Mouse (Mus musculus) c-Kit-negative CD71-positive TER-119-positive erythroid progenitor cells, embryonic 14.5 days (primary cell): Measurements from ENCODE around the gene Eif2s2.
A peak's percentile ranks its signal among the peaks of the same experiment; 100 is the strongest.
"Not testable (repeated sequence)": the region's sequence is repeated elsewhere in the genome, so short reads cannot be mapped to it uniquely, and the experiment has no call there.

Source experiments
- DNase-seq: peaks from one replicate; pipeline ENCODE4 v3.0.0-alpha.2; 2013; ENCODE audit warnings: low read depth, low spot score

Eif2s2 gene

DNA sequence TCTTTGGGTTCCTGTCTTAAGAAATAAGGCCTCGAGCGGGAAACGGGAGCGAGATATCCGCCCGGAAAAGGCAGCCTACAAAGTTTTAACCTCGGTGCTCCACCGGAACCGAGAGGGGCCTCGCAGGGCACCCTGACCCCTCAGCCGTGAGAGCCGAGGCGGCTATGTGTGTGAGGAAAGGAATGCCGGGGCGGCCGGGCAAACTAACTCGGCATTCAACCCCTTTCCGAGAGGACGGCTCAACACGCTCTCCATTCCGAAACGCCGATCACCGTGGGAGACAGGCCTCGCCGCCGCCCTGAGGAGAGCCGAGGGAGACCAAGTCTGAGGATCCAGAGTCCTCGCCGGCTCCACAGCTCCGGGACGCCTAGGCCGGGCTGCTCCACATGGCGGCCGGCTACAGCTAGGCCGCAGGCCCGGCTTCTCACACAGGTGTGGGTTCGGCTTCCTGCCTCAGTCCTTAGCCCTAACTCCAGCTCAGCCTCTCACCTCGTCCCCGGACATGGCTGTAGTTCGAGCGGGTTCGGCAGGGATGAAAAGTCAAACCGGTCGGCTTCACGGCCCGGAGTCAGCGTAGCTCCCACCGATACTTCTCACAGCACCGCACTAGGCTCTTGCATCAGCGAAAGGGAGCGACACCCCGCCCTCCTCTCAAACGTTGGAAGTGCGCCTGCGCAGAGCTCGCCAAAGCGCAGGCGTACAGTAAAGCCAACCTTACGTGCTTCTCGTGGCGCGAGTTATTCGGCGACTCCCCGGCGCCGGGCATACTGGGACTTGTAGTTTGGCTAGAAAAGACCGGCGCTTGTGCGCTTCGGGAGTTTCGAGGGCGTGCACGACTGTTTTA, at the start of gene Eif2s2:
TSS of gene Eif2s2 (minus strand) at position 735 of the 844 bp plus-strand sequence.
- peak; percentile 97 for DNase-seq

DNA sequence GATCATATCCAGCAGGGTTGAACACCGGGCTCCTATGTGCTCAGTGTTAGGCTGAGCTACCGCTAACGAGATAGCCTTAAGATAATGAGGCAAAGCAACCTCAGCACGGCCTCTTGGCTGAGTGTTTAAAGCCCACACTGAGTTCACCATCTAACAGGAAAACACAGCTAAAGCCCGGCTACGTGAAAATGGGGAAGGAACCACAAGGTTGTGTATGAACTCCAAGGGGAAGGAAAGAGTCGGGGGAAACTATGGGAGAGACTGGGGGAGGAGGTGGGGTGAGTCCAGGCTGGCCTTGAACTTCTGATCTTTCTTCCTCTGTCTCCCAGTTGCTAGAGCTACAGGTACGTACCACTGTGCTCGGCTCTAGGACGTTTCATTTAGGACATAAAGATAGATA, 49.2 kb upstream of the Eif2s2 start:
- DNase-seq = no peak

DNA sequence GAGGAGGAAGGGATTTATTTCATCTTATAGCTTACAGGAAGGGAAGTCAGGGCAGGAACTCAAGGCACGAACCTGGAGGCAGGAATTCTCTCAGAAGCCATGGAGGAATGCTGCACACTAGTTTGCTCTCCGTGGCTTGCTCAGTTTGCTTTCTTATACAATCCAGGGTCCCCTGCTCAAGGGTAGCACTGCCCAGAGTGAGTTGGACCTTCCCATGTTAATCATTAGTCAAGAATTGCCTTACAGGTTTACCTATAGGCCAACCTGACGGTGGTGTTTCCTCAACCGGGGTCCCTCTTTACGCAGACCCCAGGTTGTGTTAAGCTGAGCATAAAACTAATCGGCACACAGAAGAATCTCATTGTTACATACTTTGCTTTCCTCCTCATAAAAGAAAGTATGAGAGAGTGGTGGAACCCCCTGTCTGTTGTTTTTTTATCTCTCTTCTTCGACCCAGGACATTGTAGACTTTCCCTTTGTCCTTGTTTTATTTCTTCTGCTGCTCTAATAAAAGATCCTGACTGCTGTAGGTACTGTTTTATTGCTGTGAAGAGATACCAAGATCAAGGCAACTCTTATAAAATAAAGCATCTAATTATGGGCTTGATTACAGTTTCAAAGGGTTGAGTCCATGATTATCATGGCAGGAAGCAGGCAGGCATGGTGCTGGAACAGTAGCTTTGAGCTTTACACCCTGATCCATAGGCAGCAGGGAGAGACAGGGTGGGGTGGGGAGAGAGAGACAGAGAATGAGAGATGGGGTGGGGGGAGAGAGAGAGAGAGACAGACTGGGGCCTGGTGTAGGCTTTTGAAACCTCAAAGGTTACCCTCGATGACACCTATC, 45.0 kb upstream of the Eif2s2 start:
- no peak for DNase-seq

DNA sequence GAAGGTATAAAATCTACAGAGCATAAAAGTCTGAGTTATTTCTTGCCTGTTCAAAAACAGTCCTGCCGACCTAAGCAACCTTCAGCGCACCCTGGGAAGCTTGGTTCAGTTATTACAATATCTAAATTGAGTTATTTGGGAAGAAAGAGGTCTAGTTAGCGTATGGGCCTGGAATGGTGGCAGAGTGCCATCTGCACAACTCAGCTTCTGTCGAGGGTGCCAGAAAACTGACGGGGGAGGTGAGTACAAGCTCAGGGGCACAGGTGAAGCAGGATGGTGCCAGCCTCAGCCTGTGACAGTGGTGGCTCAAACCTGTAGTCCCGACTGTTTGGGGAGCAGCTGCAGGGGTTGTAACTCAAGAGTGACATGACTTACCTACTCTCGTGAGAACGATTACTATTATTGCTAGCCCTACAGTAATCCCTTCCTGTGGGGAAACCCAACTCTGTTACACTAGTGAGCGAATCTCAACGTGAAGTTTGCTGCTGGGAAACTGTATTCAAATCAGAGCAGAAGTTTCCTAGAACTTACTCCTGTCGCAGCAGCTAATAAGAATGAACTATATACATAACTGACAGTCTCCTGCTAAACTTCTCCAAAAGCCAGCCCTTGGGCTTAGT, 43.9 kb upstream of the Eif2s2 start:
- no peak for DNase-seq

DNA sequence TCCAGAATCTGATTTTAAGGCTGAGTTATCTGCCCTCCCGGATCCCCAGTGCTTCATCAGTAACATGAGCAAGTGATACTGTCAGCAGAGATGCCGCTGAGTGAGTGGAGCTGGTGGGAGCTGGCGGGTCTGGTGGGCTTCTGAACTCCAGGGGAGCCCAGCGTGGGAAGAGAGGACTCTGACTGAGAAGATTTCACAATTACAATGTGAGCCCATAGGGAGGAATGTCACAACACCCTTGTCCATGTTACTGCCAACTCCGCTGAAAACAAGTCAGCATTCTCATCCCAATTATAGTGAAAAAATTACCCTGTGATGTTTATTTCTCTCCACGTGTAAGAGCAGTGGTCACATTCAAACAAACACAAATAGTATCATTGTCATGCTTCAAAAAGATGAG, 43.4 kb upstream of the Eif2s2 start:
- no peak for DNase-seq

DNA sequence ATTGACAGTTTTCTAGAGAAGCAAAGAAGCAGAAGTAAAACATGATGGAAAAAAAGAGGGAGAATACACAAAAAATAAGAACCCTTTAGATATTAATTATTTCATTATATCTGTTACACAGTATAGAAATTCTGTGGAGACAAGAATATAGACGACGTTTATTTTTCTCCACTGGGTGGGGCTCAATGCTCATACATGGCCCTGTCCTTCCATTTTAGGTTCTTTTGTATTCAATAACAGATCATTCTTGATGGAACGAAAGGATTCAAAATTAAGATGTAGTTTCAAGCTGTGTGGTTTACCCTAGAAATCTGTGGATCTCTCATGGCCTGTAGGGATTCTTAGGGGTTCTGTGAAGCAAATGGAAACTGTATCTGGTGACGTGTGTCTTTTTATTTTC, 41.1 kb upstream of the Eif2s2 start:
- no peak for DNase-seq

DNA sequence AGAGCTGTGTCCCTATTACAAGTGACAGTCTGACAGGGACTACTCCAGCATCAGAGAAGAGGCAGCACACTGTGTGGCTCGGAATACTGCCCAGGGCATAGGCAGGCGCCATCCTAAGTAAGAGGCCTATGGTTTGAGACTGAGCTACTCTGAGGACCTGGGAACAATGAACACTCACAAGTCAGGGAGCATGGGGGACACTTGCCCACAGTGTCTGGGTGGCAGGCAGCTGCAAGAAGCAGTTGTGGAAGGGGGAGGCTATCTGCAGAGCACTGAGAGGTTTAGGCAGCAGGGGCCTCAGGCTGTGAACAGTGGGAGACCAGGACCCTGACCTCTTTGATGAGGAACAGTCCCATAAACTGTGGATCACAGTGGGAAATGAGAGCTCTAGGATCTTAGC, 35.6 kb upstream of the Eif2s2 start:
- no peak for DNase-seq

DNA sequence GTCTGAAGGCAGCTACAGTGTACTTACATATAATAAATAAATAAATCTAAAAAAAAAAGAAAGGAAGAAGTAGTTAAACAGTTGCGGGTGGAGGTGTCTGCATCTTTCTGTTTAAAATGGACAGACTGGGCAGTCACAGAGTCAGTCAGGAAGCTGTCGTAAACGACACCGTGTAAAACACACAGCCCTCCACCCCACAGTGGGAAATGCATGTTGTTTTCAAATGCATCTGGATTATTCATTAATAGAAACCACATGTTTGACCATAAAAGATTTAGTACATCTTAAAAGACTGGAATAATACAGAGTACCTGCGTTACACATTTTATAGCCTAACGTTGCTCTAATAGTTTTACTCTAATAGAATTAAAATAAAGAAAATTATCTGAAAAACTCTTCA, 34.1 kb upstream of the Eif2s2 start:
- no peak for DNase-seq

DNA sequence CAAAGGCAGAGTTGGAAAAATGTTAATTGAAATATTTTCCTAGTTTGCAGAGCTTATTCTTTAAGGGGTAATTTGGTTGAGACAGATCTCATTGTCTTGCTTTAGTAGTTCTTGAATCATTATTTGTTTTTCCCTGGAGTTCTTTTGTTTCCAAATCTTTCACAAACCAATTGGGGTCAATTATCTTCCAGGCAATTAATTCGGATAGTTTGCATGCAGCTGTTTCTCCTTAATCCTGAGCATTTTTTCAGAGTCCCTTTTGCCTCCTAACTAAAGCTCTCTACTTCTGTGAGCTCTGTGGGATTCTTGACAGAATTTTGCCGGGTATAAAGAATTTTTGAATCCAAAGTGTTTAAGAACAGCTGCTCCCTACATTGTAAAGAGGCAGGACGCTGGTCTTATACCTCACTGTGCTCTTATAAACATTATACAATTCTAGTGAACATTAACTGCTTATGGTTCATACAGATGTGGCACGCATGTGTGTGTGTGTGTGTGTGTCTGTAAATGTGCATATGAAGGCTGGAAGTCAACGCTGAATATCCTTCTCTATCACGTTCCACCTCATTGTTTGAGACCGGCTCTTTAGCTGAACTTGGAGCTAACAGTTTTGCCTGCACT, 32.8 kb upstream of the Eif2s2 start:
- DNase-seq = no peak

DNA sequence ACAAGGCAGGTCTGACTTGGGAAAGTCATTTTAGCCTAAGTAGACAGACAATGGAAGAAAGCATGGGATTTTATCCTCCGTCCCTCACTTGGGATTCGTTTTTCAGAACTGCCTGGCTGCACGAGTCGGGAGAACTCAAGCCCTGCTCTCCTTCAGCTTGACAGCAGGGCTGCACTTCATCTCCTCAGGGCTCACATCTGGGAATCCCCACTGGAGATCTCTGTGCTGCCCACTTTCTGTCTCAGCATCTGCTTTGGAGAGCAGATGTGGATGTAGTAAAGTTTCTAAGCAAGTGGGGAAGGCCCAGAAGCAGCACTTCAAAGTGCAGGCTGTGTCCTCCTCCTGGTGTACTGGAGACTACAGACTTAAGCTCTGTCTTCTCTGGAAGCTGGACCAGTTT, 29.4 kb upstream of the Eif2s2 start:
- not testable (repeated sequence) for DNase-seq

DNA sequence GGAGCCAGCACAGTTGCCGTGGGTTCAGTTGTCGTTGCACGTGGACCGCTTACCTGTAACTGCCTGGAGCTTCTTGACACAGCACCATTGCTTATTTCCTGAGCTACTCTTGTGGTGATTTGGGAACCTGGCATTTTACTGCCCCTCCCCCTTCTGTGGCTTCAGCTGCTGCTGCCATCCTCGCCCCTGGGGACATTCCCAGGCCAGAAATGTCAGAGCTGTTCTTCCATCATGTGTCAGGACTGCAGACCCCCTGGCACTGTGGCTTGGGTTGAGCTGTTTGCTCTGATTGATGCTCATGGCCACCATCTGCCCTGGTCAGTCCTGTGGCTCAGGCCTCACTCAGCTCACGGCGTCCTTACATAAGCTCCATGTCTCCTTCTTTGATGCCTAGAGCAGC, 28.2 kb upstream of the Eif2s2 start:
- DNase-seq = no peak

DNA sequence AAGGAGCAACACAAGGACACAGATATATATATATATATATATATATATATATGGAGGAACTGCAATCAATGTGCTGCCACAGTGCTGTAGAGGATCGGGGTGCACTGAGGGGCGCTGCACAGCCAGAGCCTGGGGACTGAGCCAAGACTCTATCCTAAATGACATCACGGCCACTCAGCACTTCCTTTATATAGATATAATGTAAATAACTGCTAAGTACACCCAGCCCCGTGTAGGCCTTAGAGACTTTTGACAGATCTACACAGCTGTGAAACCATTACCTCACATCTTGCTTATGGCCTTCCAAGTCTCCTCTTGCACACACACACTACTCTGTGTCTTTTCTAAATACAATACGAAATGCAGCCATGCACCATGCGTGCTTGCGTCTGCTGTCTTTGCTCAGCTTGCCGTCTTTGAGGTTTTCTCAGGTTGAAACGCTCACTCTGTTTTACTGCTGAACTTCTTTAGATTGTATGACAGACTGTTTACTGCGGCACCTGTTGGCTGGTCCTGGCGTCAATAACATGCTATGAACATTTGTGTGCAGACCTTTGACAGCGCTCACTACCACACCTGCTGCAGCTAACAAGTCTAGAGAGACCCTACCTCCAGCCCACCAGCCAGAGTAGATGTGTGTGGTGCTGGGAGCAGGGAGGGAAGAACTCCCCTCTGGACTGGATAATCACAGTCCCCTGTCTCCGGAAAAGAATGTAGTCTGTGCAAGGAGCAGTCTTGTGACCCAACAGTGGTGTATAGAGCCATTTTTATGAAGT, 25.3 kb upstream of the Eif2s2 start:
- no peak for DNase-seq

DNA sequence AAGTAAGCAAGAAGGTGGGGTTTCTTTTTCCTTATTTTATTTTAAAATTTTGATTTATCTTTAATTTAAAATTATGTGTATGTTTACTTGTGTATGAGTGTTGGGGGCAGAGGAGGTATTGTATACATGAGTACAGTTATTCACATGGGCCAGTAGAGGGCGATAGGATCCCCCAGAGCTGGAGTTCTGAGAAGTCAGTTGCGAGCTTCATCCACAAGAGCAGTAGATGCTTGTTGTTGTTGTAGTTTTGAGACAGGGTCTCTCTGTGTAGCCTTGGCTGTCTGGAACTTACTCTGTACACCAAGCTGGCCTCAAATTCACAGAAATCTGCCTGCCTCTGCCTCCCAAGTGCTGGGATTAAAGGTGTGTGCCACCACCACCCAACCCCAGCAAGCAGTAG, 23.8 kb upstream of the Eif2s2 start:
- peak; percentile 11 for DNase-seq

DNA sequence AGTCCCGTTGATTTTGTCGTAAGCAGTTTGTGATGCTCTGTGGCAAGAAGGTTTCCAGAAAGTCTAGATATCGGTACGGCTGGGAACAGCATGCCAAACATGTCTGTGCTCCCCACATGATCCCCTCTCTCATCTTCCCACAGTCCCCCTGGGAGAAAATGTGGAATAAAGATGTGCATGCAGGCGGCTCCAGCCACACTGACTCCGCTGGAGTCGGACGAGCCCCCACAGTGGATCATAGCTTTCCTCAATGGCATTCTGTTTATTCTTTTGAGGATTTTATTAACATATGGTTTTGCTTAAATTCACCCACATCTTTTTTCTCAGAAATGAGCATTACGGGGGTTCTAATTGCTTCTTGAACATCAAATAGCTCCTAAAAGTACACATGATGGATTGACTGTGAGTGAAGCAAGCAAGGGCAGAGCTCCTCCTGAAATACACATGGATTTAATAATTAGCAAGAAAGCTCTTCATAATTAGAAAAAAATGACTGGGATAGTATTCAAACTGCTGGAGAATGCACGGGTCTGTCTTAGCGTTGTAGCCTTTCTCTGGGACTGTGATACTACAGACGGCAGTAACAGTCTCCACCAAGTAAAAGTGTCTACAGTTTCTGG, 23.3 kb upstream of the Eif2s2 start:
- DNase-seq = no peak

DNA sequence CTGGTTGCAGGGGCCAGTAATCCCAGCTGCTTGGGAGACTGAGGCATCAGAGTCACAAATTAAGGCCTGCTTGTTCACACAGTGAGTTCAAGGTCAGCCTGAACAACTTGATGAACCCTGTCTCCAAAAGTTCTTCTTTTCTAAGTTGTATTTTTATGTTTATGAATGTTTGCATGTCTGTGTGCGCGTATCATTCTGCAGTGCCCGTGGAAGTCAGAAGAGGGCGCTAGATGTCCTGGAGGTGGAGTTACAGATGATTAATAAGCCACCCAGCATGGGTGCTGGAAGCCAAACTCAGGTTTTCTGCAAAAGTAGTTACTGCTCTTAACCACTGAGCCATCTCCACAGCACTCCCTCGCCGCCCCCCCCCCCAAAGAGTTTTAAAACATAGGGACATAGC, 17.1 kb upstream of the Eif2s2 start:
- no peak for DNase-seq

DNA sequence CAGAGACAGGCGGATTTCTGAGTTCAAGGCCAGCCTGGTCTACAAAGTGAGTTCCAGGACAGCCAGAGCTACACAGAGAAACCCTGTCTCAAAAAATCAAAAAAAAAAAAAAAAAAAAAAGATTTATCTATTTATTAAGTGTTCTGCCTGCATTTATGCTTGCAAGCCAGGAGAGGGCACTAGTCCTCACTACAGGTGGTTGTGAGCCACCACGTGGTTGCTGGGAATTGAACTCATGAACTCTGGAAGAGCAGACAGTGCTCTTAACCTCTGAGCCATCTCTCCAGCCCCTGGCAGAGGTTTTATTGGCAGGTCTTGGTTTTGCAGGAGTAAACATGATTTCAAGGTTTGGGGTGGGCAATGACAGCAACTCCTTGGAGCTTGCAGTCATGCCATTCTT, 15.5 kb upstream of the Eif2s2 start:
- not testable (repeated sequence) for DNase-seq

DNA sequence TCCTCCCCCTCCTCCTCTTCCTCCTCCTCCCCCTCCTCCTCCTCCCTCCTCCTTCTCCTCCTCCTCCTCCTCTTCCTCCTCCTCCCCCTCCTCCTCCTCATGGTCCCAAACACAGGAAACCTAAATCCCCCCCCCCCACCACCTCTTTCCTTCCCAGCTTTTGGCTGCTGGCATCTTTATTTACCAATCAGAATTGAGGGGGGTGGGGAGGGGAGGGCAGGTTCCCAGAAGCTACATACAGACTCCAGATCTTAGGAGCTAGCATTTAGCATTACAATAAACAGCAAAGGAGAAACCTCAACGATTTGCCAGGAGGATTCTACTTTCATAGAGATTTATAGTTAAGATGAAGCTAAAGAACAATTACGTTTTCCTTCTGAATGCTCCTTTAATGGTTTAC, 13.1 kb upstream of the Eif2s2 start:
- no peak for DNase-seq

DNA sequence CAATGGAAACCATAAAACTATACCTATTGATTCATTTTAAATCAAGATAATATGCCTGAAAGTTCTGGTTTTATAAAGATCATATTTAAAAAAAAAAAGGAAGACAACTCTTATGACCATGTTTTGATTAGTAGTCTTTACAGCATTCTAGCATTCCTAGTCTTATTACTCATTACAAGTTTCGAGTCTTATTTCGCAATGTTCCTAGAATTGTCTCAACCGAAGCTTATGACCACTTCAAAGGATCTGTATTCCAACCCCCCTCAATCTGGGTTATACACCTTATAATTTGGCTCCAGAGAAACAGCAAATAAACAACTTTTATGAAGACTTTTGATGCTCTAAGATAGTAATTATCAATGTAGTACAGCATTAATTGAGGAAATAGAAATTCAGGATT, 9.4 kb upstream of the Eif2s2 start:
- no peak for DNase-seq

DNA sequence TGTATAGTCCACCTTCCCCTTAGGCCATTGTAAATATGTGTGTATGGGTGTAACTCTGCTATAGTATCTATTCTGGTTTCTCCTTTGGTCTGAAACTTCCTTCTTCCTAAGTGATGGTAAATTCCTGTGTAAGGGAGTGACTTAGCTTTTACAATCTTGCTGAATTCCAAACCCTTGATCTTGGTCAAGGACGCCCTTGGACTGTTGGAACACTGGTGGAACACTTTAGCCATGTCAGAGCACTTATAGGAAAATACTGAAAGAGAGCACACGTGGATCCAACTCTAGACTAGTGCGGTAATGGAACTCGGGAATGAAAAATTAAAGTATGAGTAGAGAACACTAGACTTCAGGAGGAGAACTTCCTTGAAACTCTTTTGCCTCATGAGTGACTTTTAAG, 6.7 kb upstream of the Eif2s2 start:
- DNase-seq = not testable (repeated sequence)

DNA sequence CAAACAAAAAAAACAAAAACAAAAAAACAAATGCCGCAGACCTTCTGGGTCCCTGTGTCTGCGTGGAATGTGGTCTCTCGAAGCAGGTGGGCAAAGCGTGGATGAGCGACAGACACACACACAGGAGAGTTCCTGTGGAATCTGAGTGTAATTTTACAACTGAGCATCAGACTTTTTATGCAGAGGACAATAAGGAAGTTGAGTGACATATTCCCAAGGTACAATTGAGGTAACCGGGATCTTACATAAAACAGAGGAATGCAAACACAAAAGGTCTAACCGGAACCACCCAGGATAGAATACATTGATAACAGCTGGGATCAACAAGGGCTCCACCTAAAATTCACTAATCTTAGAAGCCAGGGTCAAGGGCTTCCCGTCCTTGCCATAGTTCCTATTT, 6.3 kb upstream of the Eif2s2 start:
- DNase-seq = not testable (repeated sequence)

DNA sequence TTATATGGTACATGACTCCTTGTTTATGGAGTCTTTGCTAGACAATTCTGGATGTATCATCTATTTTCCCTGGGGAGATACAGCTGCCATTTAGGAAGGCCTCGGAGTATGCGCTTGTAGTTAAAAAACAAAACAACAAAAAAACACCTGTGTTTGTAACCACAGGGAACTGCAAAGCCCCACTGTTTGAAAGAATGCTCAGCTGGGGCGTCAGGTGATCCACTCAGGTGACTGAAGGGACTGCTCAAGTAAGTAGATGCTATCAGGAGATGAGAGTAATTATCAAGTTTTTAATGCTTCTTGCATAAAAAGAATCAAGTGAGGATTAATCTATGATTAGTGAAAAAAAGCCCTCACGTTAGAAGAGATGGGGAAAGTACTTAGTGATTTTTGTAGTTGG, 813 bp upstream of the Eif2s2 start:
- DNase-seq = no peak
